Mouse (Mus musculus) telencephalon, adult 2 months (tissue): ENCODE results near the gene Tmem50a.

Experiments
- DNase-seq: peaks from one replicate; pipeline ENCODE4 v3.0.0-alpha.2; 2011; ENCODE audit warnings: low read depth, low spot score

Tmem50a gene

DNA sequence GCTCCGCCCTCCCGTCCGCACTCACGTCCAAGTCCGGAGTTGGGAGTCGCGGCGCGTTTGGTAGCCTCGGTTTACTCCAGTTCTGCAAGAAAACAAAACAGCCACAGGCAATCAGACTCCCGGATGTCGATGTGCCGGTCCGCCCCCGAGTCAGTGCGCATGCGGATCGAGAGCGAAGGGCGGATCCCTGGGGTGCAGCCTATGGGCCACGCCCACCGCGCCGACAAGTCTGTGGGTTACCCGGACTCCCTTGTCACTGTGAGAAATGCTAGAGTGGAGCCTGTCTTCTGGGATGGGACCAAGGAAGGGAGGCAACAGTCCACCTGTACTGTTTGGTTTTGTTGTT, at the start of gene Tmem50a:
Gene Tmem50a, minus strand, starts transcription at position 161 of the 346 bp plus-strand sequence.
- peak; percentile 83 for DNase-seq

DNA sequence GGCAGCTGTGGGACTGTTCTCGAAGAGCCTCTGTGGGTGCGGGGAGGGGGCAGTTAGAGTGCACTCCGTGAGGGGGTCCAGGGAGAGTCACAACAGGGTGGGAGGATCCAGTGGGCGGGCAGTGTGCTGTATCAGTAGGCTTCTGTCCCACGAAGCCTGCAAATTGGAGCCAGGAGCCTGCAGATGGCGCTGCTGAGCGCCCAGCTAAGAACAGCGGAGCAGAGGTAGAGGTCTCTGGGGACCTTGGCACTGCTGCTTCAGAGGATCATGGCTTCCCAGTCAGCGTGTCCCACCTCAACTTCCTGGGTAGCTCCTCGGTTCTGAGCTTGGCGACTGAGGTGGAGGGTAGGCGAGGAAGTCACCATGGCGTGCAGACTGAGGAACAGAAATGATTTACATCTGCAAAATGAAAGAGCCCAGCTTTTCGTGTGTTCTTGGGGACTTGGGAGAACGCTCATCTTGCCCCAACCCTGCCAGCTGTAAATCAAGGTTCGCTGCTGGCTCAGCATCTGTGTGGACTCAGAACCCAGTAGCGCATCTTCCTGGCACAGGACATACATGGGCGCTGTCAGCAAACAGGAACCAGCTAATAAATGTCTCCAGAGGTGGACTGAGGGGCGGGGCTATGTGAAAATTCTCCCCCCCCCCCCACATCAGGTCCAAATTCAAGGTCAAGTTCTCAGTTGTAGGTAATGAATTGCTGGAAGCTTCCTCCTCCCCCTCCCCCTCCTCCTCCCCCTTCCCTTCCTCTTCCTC, 48.4 kb upstream of the Tmem50a start:
- DNase-seq: no peak

DNA sequence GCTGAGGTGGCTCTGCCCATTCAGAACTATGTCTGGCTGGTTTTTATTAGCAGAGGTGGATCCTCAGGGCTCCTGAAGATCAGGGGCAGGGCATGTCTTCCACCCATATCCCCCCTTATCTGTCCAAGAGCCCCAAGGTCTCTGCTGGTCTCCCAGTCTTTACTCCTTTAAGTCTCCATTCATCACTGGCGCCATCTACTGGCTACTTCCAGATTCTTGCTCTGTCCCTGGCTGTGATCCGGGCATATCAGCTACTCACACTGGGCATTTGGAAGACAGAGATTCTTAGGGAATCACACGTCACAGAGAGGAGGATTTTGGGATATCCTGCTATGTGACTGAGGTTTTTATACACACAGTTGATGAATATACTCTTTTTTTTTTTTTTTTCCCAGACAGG, 41.5 kb upstream of the Tmem50a start:
- no peak for DNase-seq

DNA sequence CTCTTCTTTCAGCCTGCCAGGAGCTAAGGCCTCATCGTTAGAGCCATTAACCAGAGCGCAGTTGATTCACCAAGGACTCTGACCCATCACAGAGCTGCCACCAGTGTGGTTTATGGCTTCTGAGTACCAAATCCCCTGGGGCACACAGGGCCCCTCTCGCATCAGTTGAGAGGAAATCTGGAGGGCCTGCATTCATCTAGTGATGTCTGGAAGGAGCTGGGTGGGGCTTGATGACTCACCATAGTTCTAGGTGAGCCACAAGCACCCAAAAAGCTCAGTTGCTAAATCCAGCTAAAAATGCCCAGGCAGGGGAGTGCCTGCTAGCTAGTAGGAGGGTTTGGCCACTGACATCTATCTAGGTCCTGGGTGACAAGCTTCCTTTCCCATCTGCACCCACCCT, 41.0 kb upstream of the Tmem50a start:
- no peak for DNase-seq

DNA sequence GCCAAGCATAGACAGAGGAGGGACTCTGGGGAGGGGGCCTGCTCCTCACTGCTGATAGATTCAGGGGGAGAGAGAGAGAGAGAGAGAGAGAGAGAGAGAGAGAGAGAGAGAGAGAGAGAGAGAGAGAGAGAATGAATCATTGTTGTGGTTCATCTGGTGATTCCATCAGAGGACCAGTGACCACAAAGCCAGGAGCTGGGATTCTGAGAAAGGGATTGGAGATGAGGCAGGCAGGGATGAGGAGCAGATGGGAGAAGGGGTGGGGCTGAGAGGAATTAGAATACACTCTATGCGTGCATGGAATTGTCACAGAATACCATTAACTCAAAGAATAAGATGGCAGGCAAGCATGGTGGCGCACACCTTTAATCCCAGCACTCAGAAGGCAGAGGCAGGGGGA, 40.4 kb upstream of the Tmem50a start:
- no peak for DNase-seq

DNA sequence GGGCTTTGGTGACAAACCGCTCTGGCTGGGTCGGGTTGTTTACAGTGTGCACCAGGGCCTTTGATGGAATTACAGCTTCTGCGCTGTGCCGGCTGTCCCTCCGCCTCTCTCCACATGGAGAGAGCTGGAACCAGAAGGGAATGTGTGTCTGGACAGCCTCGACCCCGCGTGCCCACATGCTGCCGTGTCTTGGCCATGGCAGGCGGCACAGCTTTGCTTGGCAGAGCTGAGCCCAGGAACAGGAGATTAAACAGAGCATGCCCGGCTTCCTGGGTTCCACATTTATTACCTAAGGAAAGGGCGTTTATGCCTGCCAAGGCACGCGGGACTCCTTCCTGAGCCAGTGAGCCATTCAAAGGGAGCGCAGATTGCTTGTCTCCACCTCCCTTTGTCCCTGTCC, 39.6 kb upstream of the Tmem50a start:
- DNase-seq: no peak

DNA sequence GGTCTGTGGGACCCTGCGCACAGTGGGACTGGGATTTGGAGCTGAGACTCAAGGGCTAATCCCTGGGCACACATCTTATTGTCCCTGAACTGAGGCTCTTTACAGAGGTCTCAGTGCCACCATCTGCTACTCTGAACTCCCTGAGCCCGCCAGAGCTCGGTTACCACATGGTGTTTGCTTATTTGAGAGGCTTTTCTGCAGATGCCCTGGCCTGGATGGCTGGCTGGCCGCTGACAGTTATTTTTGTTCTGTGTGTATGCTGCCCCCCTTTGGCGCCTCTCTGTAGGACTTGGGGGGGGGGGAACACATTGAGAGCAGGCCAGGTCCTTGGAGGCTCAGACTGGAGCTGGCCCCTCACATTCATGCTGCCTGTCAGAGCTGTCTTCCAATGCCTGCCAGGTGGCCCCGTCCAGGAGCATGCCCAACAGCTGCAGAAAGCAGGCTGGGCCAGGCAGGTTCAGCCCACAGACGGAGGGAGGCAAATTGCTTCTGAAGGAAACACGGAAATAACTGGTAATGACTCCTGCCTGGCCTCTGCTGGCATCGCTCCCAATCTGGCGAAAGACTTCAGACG, 35.8 kb upstream of the Tmem50a start:
- DNase-seq: no peak

DNA sequence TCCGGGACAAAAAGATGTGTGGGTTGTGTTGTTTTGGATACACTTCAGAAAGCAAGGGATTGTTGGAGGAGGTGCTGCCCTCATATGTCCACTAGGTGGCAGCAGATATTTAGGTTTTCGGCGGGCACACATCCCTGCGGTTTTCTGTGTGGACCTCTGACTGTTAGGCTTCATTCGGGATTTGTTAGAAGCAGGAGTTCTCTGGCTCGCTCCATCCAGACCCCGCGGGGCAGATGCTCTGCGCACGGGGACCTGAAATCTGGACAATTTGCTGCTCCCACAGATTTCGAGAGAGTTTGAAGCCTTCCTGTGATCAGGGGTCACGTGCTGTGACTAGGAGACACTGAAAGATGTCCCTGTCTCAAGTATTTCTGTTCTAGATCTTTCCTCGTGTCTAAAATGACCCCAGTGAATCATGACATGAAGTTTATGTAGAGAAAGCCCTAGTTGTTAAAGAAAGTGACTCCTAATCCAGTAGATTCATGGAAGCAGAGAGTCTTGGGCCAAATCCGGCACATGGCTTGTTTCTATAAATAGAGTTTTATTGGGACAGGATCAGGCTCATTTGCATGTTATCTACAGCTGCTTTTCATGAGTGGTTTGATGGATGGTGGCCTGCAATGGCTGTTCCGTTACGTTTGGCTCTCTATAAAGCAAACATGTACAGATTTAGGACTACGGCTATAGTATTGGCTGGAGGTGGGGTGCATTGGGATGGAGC, 31.4 kb upstream of the Tmem50a start:
- DNase-seq: no peak

DNA sequence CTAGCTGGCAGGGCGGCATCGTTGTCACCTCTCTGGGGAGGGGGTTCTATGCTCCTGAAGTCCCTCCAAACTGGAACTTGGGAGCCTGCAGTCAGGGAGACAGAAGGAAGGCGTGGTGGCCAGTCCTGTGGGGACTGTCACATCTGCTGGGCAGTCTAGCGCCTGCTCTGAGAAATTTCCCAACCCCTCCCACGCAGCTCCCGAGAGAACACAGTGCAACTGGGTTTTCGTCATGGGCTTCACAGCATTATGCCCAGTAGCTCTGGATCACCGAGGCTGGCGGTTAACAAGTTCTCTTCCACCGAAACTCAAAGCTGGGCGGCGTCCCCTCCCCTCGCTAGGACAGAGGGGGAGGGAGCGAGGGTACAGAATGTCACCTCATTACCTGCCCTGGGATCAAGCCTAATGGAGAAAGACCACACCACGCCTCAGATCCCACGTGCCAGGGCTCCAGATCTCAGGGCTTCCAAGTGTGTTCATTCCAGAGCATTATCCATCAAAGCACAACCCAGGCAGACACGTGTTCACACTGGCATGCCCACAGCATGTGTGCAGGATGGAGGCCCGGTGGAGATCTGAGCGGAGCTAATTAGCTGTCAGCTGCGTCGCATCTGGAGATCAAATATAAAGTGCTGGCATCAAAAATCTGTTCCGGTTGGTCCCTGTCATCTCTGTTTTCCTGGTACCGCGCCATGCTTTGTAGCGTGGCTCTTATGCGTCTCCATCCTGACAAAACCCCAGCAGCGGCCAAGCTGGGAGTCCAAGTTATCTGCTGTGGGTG, 29.1 kb upstream of the Tmem50a start:
- DNase-seq: no peak

DNA sequence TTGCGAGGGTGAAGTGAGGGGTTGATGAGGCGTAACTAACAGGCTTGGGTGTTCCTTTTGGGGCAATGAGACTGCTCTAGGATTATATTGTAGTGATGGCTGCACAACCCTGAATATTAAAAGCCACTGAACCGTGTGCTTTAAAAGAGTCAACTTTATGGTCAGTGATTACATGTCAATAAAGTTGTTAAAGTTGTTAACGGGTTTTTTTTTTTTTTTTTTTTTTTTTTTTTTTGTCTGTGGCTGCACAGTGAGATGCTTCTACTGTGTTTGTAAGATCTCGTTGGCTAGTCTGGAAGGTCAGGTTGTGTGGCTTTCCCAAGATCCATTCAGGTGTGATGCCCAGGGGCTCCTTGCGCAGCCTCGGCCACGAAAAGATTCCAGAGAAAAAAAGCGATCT, 25.1 kb upstream of the Tmem50a start:
- no peak for DNase-seq

DNA sequence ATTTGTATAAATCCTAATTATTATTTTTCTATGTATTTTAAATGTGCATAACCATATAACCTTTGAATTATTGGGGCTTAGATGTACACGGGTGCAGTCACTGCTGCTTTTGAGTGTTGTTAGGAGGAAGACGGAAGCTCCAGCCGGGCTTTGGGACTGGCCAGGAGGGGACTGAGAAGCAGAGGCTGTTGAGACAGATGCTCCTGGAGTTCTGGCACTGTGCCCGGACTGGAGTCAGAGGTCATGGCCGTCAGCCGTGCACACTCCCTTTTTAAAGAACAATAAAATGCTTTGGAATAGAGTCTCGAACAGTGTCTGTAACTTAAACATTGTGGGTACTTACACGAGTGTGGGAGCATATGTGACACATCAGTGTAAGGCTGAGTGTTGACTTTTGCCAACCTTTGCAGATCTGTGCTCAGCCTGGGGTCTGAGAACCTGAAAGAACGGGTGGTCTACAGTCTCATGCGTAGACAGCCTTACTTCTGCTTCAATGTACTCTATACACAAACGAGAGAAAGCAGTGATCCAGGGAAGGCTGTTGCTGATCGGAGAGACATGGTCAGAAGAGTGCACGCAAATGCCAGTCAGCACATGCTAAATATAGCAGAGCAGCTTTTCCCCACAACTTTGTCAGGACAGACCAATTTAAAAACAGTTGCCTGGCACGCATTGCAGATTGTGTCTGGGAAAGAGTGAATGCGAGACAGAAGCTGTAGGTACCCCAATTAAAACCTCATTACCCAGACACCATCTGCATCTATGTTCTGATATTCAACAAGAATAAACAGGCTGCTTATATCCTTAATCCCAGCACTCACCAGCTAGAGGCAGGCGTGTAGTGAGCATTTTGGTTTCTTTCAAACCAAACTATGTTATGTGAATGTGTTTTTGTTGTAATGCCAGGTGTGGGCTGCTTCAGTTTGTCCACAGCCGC, 22.7 kb upstream of the Tmem50a start:
- DNase-seq: no peak

DNA sequence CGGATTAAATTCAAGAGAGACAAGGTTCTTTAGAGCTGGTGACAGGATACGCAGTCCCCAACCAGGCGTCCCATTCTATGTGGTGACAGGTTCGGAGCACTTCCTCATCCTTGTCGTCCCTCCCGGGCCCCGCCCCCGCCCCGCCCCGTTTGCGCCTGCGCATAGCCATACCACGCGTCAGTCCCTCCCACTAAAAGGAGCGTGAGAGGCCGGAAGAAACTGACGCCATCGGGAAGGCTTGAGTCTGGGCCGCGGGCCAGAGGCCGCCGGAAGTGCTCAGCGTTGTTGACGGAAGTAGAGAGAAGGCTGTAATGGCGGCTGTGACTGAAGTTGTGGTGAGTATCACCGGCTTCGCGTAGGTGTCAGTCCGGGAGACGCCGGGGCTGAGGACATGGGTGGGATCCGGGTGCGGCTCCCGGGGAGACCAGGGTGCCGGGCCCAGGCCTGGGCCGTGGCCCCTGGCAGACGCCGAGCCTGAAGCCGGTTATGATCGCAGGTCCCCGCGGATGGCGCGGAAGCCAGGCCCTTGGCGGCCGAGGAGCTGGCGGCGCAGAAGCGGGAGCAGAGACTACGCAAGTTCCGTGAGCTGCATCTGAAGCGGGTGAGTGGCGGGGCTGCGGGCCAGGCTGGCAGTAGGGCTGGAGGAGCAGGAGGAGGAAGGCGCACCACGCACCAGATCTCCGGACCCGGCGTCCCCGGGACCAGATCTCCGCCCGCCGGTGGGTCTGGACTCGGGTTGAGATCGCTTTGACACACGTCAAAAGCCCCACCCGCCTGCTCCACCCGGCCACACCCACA, 16.1 kb upstream of the Tmem50a start, which contains the start of gene Syf2:
Gene Syf2, plus strand, starts transcription at position 215 of the 798 bp plus-strand sequence.
- peak; percentile 94 for DNase-seq

DNA sequence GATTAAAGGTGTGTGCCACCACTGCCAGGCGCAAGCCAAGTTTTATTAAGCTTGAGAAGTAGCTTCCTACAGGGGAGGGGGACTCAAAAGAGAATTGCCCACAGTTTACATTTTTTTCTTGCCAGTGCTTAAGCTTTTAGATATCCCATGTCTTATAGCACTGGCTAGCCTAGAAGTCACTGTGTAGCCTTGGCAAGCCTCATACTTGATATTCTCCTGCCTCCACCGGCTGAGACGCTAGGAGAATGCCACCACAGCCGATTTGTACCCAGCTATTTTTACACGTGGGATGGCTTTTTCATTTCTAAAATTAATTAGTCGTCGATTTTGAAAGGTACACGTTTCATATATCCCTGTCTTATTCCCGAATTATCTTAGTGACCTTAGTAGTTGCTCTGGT, 15.4 kb upstream of the Tmem50a start:
- no peak for DNase-seq

DNA sequence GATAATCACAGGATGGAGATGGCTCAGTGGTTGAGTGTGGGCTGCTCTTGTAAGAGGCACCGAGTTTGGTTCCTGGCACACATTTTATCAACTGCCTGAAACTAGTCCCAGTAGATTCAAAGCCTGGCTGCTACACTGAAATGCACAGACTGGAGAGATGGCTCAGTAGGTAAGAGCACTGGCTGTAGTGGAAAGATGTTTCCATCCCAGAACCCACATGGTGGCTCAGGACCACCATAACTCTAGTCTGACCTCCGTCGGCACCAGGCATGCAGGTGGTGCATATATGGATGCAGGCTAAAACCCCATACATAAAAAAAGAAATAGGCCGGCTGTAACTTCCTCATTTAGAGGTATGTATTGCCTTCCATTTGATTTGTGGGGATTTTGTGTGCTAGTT, 14.7 kb upstream of the Tmem50a start:
- no peak for DNase-seq

DNA sequence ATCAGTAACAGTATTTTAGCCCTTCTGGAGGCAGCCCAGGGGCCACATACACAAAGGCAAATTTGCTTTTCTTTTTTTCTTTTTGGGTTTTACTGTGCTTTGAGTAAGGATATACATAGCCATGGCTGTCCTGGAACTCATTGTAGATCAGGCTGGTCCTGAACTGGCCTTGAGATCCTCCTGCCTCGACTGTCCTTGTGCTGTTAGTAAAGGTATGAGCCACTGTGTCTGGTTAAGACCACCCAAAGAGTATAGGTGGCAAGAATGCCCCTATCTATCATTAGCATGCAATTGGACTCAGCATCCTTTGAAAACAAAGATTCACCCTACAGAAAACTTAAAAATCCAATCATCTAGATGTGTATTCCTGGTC, 13.6 kb upstream of the Tmem50a start:
- no peak for DNase-seq

DNA sequence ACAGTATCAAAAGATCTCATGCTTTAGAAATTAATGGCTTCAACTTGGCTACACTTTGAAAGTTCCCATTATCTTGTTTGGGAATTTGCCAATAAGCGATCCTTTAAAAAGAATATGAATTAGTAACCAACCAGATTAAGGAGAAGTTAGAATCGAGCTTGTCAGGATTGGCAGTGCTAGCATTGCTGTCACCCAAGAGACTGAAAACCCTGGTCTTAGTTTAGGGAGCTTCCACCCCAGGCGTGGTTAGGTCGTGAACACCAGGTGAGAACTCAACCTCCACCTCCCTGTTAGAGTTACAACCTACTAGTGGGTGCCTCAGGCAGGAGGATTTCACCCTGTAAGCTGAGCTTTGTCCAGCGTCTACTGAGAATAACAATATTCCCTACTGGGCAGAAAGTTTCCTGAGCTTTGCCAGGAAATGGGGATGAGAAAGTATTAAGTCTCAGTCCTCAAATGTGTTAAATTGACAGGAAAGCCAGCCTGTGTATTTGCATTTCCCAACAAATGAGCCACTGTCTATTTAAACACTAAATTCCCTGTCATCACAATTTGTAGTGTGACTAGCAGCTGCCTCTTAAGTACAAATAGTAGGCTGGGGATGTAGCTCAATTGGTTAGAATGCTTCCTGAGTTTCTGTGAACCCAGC, 13.1 kb upstream of the Tmem50a start:
- DNase-seq: no peak

DNA sequence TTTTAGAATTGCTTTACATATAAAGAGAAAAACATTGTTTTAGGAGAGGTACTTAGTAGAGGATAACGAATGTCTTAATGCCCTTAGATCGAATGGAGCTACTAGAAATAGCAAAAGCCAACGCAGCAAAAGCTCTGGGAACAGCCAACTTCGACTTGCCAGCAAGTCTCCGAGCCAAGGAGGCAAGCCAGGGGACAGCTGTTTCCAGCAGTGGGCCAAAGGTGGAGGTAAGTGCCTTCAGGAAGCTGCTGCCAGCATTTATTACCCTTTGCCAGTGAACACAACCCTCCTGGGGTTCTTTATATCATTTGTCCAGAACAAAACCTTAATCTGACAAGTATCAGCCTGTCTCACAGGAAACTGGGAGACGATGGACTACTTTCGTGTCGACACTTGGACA, 10.4 kb upstream of the Tmem50a start:
- DNase-seq: no peak

DNA sequence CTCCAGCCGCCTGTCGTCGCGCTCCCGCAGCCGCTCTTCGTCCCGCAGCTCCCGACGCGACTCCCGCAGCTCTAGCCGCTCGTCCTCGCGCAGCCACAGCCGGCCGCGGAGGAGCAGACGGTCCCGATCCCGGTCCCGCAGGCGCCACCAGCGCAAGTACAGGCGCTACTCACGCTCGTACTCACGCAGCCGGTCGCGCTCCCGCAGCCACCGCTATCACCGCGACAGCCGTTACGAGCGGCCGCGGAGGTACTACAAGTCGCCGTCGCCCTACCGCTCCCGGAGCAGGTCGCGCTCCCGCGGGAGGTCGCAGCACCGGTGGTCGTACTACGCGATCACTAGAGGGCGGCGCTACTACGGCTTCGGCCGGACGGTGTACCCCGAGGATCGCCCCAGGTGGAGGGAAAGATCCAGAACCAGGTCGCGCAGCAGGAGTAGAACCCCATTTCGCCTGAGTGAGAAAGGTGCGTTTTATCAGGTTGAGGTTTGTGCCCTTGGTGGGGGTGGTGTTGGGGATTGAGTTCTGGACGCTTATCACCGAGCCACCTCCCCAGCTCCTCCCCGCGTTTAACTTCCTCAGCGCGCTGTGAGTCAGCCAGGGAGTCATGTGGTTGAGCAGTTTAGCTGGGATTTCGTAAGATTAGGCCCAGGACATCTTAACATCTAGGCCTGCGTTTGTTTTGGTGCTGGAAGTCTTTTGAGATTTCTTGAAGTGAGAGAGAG, 9.4 kb upstream of the Tmem50a start:
- DNase-seq: no peak
